Mouse (Mus musculus): ENCODE measurements around the gene Ivd. TPM values are rescaled to one million over a fixed set of nuclear protein-coding genes. Genes with fewer than 3 reads are reported as not detected.

The Ivd gene
- total and polyA plus RNA-seq, 2 experiments from 2014 or later, result 92.2 to 163 TPM

- 74% methylated on average over 7 of the region's 7 CpGs for WGBS
- peaks cover 17% of the 10 kb centered on the region for H3K4me1 ChIP-seq (ENCODE audit: control insufficient read depth, insufficient read depth)
These were observed 49.0 kb downstream of the Ivd start for GRCm38 (mm10) chr2:118910605-118911278.

GRCm38 (mm10) chr2:118912706-118913105 lies 51.0 kb downstream of the Ivd start:
- Histone ChIP-seq H3K27me3 (ENCODE audit: control insufficient read depth, insufficient read depth, low read length) (no peaks in the 10 kb centered on the region), H3K4me3 (ENCODE audit: low read depth, low read length) (no peak overlapping the region), H3K4me2 (ENCODE audit: low read depth, low read length) (no peak overlapping the region), H3K4me1 (ENCODE audit: control insufficient read depth, insufficient read depth) (peaks cover 13% of the 10 kb centered on the region), H3K9ac (replicated peaks; ENCODE audit: low read depth, low read length) (no peak overlapping the region), H3K36me3 (replicated peaks; ENCODE audit: control insufficient read depth, insufficient read depth, low read length) (peaks cover 10% of the 10 kb centered on the region; the same call in 1 of the 2 replicates), H3K9me3 (replicated peaks; ENCODE audit: control insufficient read depth, low read length) (no peaks in the 10 kb centered on the region), H3K27ac (ENCODE audit: low read depth) (no peak overlapping the region)
- 70% methylated on average over 8 of the region's 8 CpGs for WGBS
- TF ChIP-seq CTCF (IDR thresholded peaks at IDR 0.05; ENCODE audit: low read depth) (no peak), EP300 (IDR thresholded peaks at IDR 0.05; ENCODE audit: low read depth) (no peak)
- ATAC-seq (ENCODE audit: insufficient read depth, low read depth) (no peak), DNase-seq (ENCODE audit: low spot score) (no peak)

More at GRCm38 (mm10) chr2:118910605-118911278, 49.0 kb downstream of the Ivd start:
- H3K4me2 ChIP-seq (ENCODE audit: low read depth, low read length), result no peak overlapping the region
- H3K36me3 ChIP-seq (replicated peaks; ENCODE audit: control insufficient read depth, insufficient read depth, low read length), result no peaks in the 10 kb centered on the region
- H3K9me3 ChIP-seq (replicated peaks; ENCODE audit: control insufficient read depth, low read length), result no peaks in the 10 kb centered on the region
- ATAC-seq (ENCODE audit: insufficient read depth, low read depth), result no peak
- H3K4me3 ChIP-seq (ENCODE audit: low read depth, low read length), result no peak overlapping the region
- TF ChIP-seq CTCF (IDR thresholded peaks at IDR 0.05; ENCODE audit: low read depth) (no peak), EP300 (IDR thresholded peaks at IDR 0.05; ENCODE audit: low read depth) (no peak)
- DNase-seq (ENCODE audit: low spot score), result no peak
- no peaks in the 10 kb centered on the region for H3K27me3 ChIP-seq (ENCODE audit: control insufficient read depth, insufficient read depth, low read length)
- no peak overlapping the region for H3K9ac ChIP-seq (replicated peaks; ENCODE audit: low read depth, low read length)
- no peak overlapping the region for H3K27ac ChIP-seq (ENCODE audit: low read depth)

- Histone ChIP-seq H3K9ac (replicated peaks; ENCODE audit: low read depth, low read length) (no peak overlapping the region), H3K27ac (ENCODE audit: low read depth) (no peak overlapping the region), H3K4me2 (ENCODE audit: low read depth, low read length) (peak overlapping the region; percentile 7), H3K9me3 (replicated peaks; ENCODE audit: control insufficient read depth, low read length) (no peaks in the 10 kb centered on the region), H3K27me3 (ENCODE audit: control insufficient read depth, insufficient read depth, low read length) (no peaks in the 10 kb centered on the region), H3K4me3 (ENCODE audit: low read depth, low read length) (no peak overlapping the region), H3K4me1 (ENCODE audit: control insufficient read depth, insufficient read depth) (peaks cover 12% of the 10 kb centered on the region), H3K36me3 (replicated peaks; ENCODE audit: control insufficient read depth, insufficient read depth, low read length) (peaks cover 15% of the 10 kb centered on the region; the same call in 1 of the 2 replicates)
- no peak for DNase-seq (ENCODE audit: low spot score)
- ATAC-seq (ENCODE audit: insufficient read depth, low read depth), result peak; percentile 54; the same call in 1 of the 2 replicates
- WGBS, result 42% methylated on average over 11 of the region's 11 CpGs
- no peak for TF ChIP-seq CTCF (IDR thresholded peaks at IDR 0.05; ENCODE audit: low read depth)
- no peak for TF ChIP-seq EP300 (IDR thresholded peaks at IDR 0.05; ENCODE audit: low read depth)
These were observed 52.0 kb downstream of the Ivd start for GRCm38 (mm10) chr2:118913551-118914276.

- Histone ChIP-seq H3K4me1 (ENCODE audit: control insufficient read depth, insufficient read depth) (peaks cover 12% of the 10 kb centered on the region), H3K4me2 (ENCODE audit: low read depth, low read length) (no peak overlapping the region), H3K27ac (ENCODE audit: low read depth) (no peak overlapping the region), H3K9me3 (replicated peaks; ENCODE audit: control insufficient read depth, low read length) (no peaks in the 10 kb centered on the region), H3K27me3 (ENCODE audit: control insufficient read depth, insufficient read depth, low read length) (no peaks in the 10 kb centered on the region), H3K4me3 (ENCODE audit: low read depth, low read length) (no peak overlapping the region), H3K9ac (replicated peaks; ENCODE audit: low read depth, low read length) (no peak overlapping the region), H3K36me3 (replicated peaks; ENCODE audit: control insufficient read depth, insufficient read depth, low read length) (peaks cover 25% of the 10 kb centered on the region; the same call in 1 of the 2 replicates)
- DNase-seq (ENCODE audit: low spot score), result no peak
- TF ChIP-seq CTCF (IDR thresholded peaks at IDR 0.05; ENCODE audit: low read depth) (no peak), EP300 (IDR thresholded peaks at IDR 0.05; ENCODE audit: low read depth) (no peak)
- no peak for ATAC-seq (ENCODE audit: insufficient read depth, low read depth)
- WGBS, result 55% methylated on average over 8 of the region's 8 CpGs
These were observed 52.9 kb downstream of the Ivd start for GRCm38 (mm10) chr2:118914685-118915084.

- H3K27me3 ChIP-seq (ENCODE audit: control insufficient read depth, insufficient read depth, low read length), result no peaks in the 10 kb centered on the region
- DNase-seq (ENCODE audit: low spot score) (no peak), ATAC-seq (ENCODE audit: insufficient read depth, low read depth) (no peak)
- WGBS, result 92% methylated on average over 17 of the region's 17 CpGs
- H3K4me3 ChIP-seq (ENCODE audit: low read depth, low read length), result no peak overlapping the region
- H3K4me1 ChIP-seq (ENCODE audit: control insufficient read depth, insufficient read depth), result peaks cover 12% of the 10 kb centered on the region
- no peaks in the 10 kb centered on the region for H3K9me3 ChIP-seq (replicated peaks; ENCODE audit: control insufficient read depth, low read length)
- H3K9ac ChIP-seq (replicated peaks; ENCODE audit: low read depth, low read length), result no peak overlapping the region
- H3K4me2 ChIP-seq (ENCODE audit: low read depth, low read length), result no peak overlapping the region
- no peak overlapping the region for H3K27ac ChIP-seq (ENCODE audit: low read depth)
- TF ChIP-seq EP300 (IDR thresholded peaks at IDR 0.05; ENCODE audit: low read depth), result no peak
- TF ChIP-seq CTCF (IDR thresholded peaks at IDR 0.05; ENCODE audit: low read depth), result no peak
- H3K36me3 ChIP-seq (replicated peaks; ENCODE audit: control insufficient read depth, insufficient read depth, low read length), result peaks cover 39% of the 10 kb centered on the region
These were observed 54.7 kb downstream of the Ivd start for GRCm38 (mm10) chr2:118916436-118916835.

All from heart, postnatal 0 days (tissue).